9 mouse cellular contexts compared by ENCODE assay signal in genomic region chr7:45102940-45103585, GRCm38 (mm10). TPM values are rescaled to one million over a fixed set of nuclear protein-coding genes. Genes with fewer than 3 reads are reported as not detected.
DNase-seq lines count a peak whose midpoint lies in the region; ATAC-seq and TF ChIP-seq lines count a peak whose summit lies in the region.
"Had no signal": no experiment of that assay in that cellular context is flagged by ENCODE, and none has a peak within 500 bp of the region (broad histone marks: within the 10 kb centered on the region; RNA-seq: fewer than 3 reads in every experiment).

No protein-coding gene starts in this region.

- no peaks in the 10 kb centered on the region for H3K27me3 ChIP-seq in embryonic facial prominence, embryonic 13.5 days
- H3K27me3 ChIP-seq in kidney, adult 2 months (replicated peaks; ENCODE audit: control insufficient read depth, insufficient read depth, low read length): no peaks in the 10 kb centered on the region
- no peaks in the 10 kb centered on the region for H3K27me3 ChIP-seq in lung, postnatal 0 days (replicated peaks; ENCODE audit: insufficient read depth, low read length)
- no peaks in the 10 kb centered on the region for H3K27me3 ChIP-seq in forebrain, embryonic 11.5 days (ENCODE audit: control insufficient read depth, insufficient read depth, low read length)

- H3K4me3 ChIP-seq in embryonic facial prominence, embryonic 13.5 days: peak overlapping the region; percentile 40
- peak overlapping the region; percentile 73 for H3K4me3 ChIP-seq in kidney, adult 2 months (ENCODE audit: insufficient read depth, low read depth, low read length)
- H3K4me3 ChIP-seq in lung, postnatal 0 days (ENCODE audit: low read depth, low read length): peak overlapping the region; percentile 49
- H3K4me3 ChIP-seq in forebrain, embryonic 11.5 days (ENCODE audit: low read depth, low read length): no peak overlapping the region

- no peak for ATAC-seq in embryonic facial prominence, embryonic 13.5 days (ENCODE audit: insufficient number of reproducible peaks, insufficient read depth, low FRiP score, low TSS enrichment, low read depth)
- 0 out of 2 replicates have a peak, but pooled peaks have one; percentile 12 for ATAC-seq in lung, postnatal 0 days
- no peak for ATAC-seq in activated CD4-positive, CD25-positive, alpha-beta regulatory T cell, adult 4 months
- ATAC-seq in forebrain, embryonic 11.5 days (replicated peaks; ENCODE audit: low FRiP score): no peak

- H3K9ac ChIP-seq in embryonic facial prominence, embryonic 13.5 days: peak overlapping the region; percentile 70
- peak overlapping the region; percentile 60 for H3K9ac ChIP-seq in lung, postnatal 0 days (replicated peaks; ENCODE audit: low read depth)
- H3K9ac ChIP-seq in forebrain, embryonic 11.5 days (ENCODE audit: low read length): no peak overlapping the region

- no peak for TF ChIP-seq POLR2A in kidney, adult 2 months (IDR thresholded peaks at IDR 0.05; ENCODE audit: low read depth, low read length)

- peak; percentile 8; the same call in 1 of the 2 replicates for TF ChIP-seq CTCF in kidney, adult 2 months (conservative IDR thresholded peaks at IDR 0.05; ENCODE audit: insufficient read depth, insufficient read length, low read depth, low read length)
- TF ChIP-seq CTCF in lung, postnatal 0 days (IDR thresholded peaks at IDR 0.05): peak; percentile 5; the same call in 1 of the 2 replicates

- H3K9me3 ChIP-seq in embryonic facial prominence, embryonic 13.5 days: no peaks in the 10 kb centered on the region
- no peaks in the 10 kb centered on the region for H3K9me3 ChIP-seq in lung, postnatal 0 days (ENCODE audit: low read length)
- H3K9me3 ChIP-seq in forebrain, embryonic 11.5 days (ENCODE audit: control insufficient read depth, low read length): no peaks in the 10 kb centered on the region

- TF ChIP-seq EP300 in lung, postnatal 0 days (IDR thresholded peaks at IDR 0.05): no peak

- intact Hi-C loops in heart, postnatal 36 days (cut with DNase I): loop anchor here (1.0 to 2.0 kb wide), 3 partner anchors 11 to 22 kb away; partner anchors contain the start of gene Rcn3

- peaks cover 6% of the 10 kb centered on the region for H3K36me3 ChIP-seq in embryonic facial prominence, embryonic 13.5 days
- H3K36me3 ChIP-seq in kidney, adult 2 months (ENCODE audit: control insufficient read depth, insufficient read depth, low read length): no peaks in the 10 kb centered on the region
- no peaks in the 10 kb centered on the region for H3K36me3 ChIP-seq in lung, postnatal 0 days (ENCODE audit: insufficient read depth, low read length)
- H3K36me3 ChIP-seq in forebrain, embryonic 11.5 days (ENCODE audit: control insufficient read depth, insufficient read depth, low read length): no peaks in the 10 kb centered on the region

- peak overlapping the region; percentile 61 for H3K4me2 ChIP-seq in embryonic facial prominence, embryonic 13.5 days
- H3K4me2 ChIP-seq in lung, postnatal 0 days (replicated peaks; ENCODE audit: low read depth, low read length): peak overlapping the region; percentile 69
- no peak overlapping the region for H3K4me2 ChIP-seq in forebrain, embryonic 11.5 days (ENCODE audit: low read depth, low read length, severe bottlenecking)

- WGBS in embryonic facial prominence, embryonic 13.5 days: 49% methylated on average over 9 of the region's 9 CpGs
- WGBS in kidney, adult 2 months: 11% methylated on average over 9 of the region's 9 CpGs
- 45% methylated on average over 9 of the region's 9 CpGs for WGBS in lung, postnatal 0 days
- 85% methylated on average over 9 of the region's 9 CpGs for WGBS in forebrain, embryonic 11.5 days

- peak; percentile 98 for DNase-seq in heart, adult 11 months
- no peak for DNase-seq in heart, postnatal 36 days
- DNase-seq in kidney, adult 2 months: peak; percentile 75
- DNase-seq in lung, postnatal 0 days (ENCODE audit: low spot score): peak; percentile 52
- DNase-seq in forebrain, embryonic 11.5 days (ENCODE audit: low spot score): no peak
- no peak for DNase-seq in urinary bladder, postnatal 25 days (ENCODE audit: low spot score)

- peaks cover 36% of the 10 kb centered on the region for H3K4me1 ChIP-seq in embryonic facial prominence, embryonic 13.5 days
- peaks cover 23% of the 10 kb centered on the region for H3K4me1 ChIP-seq in kidney, adult 2 months (ENCODE audit: control insufficient read depth, insufficient read depth, low read length)
- H3K4me1 ChIP-seq in lung, postnatal 0 days (ENCODE audit: insufficient read depth, low read depth, low read length): peaks cover 4% of the 10 kb centered on the region; the same call in 1 of the 2 replicates
- H3K4me1 ChIP-seq in forebrain, embryonic 11.5 days (replicated peaks; ENCODE audit: control insufficient read depth, insufficient read depth, low read length): no peaks in the 10 kb centered on the region

- H3K27ac ChIP-seq in embryonic facial prominence, embryonic 13.5 days: peak overlapping the region; percentile 94
- peak overlapping the region; percentile 96 for H3K27ac ChIP-seq in kidney, adult 2 months (ENCODE audit: insufficient read depth, low read depth, low read length)
- H3K27ac ChIP-seq in lung, postnatal 0 days (ENCODE audit: low read length): peak overlapping the region; percentile 91
- H3K27ac ChIP-seq in forebrain, embryonic 11.5 days (ENCODE audit: low read depth, low read length): no peak overlapping the region

RNA-seq across cellular contexts. Expression of gene Fcgrt, which starts 0.6 kb away (rescaled TPM):
- 10 to 100 TPM; 77.1 to 84.5 TPM for total RNA-seq in heart, postnatal 36 days (2021)
- 61.6 and 65.1 TPM in 2 replicates for polyA plus RNA-seq in embryonic facial prominence, embryonic 13.5 days (2015; fragmentation: Nextera tagmentation; extraction: Ambion mirVana)
- polyA plus RNA-seq in kidney, adult 2 months (2012; rRNA removed): 240 and 244 TPM in 2 replicates
- polyA plus RNA-seq in lung, postnatal 0 days (2015; fragmentation: Nextera tagmentation; extraction: Ambion mirVana): 138 and 143 TPM in 2 replicates
- 1 to 10 TPM in 1 of 2 experiments, under 1 TPM in 1; 0.78 to 1.1 TPM for polyA plus RNA-seq in activated CD4-positive, CD25-positive, alpha-beta regulatory T cell, adult 4 months (2017; shearing (Covaris generic))
- polyA plus RNA-seq in forebrain, embryonic 11.5 days (2014; fragmentation: Nextera tagmentation; extraction: Ambion mirVana): 7.1 and 7.3 TPM in 2 replicates

RNA-seq across cellular contexts. Expression of gene Rcn3, which starts 11.0 kb away (rescaled TPM):
- 10 to 100 TPM; 26.4 to 28.1 TPM for total RNA-seq in heart, postnatal 36 days (2021)
- 375 and 376 TPM in 2 replicates for polyA plus RNA-seq in embryonic facial prominence, embryonic 13.5 days (2015; fragmentation: Nextera tagmentation; extraction: Ambion mirVana)
- polyA plus RNA-seq in kidney, adult 2 months (2012; rRNA removed): 67.0 and 68.7 TPM in 2 replicates
- polyA plus RNA-seq in lung, postnatal 0 days (2015; fragmentation: Nextera tagmentation; extraction: Ambion mirVana): 158 and 162 TPM in 2 replicates
- polyA plus RNA-seq in activated CD4-positive, CD25-positive, alpha-beta regulatory T cell, adult 4 months (2017; shearing (Covaris generic)): 1 to 10 TPM; 4.7 to 5.4 TPM
- polyA plus RNA-seq in forebrain, embryonic 11.5 days (2014; fragmentation: Nextera tagmentation; extraction: Ambion mirVana): 110 and 118 TPM in 2 replicates

RNA-seq across cellular contexts. Expression of gene Rps11, which starts 21.2 kb away (rescaled TPM):
- total RNA-seq in heart, postnatal 36 days (2021): 100 to 1,000 TPM; 567 to 587 TPM
- polyA plus RNA-seq in embryonic facial prominence, embryonic 13.5 days (2015; fragmentation: Nextera tagmentation; extraction: Ambion mirVana): 1,651 and 1,760 TPM in 2 replicates
- 176 and 310 TPM in 2 replicates for polyA plus RNA-seq in kidney, adult 2 months (2012; rRNA removed)
- 972 and 1,016 TPM in 2 replicates for polyA plus RNA-seq in lung, postnatal 0 days (2015; fragmentation: Nextera tagmentation; extraction: Ambion mirVana)
- polyA plus RNA-seq in activated CD4-positive, CD25-positive, alpha-beta regulatory T cell, adult 4 months (2017; shearing (Covaris generic)): 1,000 to 10,000 TPM; 4,562 to 5,652 TPM
- 1,418 and 1,481 TPM in 2 replicates for polyA plus RNA-seq in forebrain, embryonic 11.5 days (2014; fragmentation: Nextera tagmentation; extraction: Ambion mirVana)

RNA-seq across cellular contexts. Expression of gene Rpl13a, which starts 25.5 kb away (rescaled TPM):
- 100 to 1,000 TPM; 580 to 665 TPM for total RNA-seq in heart, postnatal 36 days (2021)
- 1,453 and 1,588 TPM in 2 replicates for polyA plus RNA-seq in embryonic facial prominence, embryonic 13.5 days (2015; fragmentation: Nextera tagmentation; extraction: Ambion mirVana)
- 1,329 and 1,360 TPM in 2 replicates for polyA plus RNA-seq in kidney, adult 2 months (2012; rRNA removed)
- polyA plus RNA-seq in lung, postnatal 0 days (2015; fragmentation: Nextera tagmentation; extraction: Ambion mirVana): 1,107 and 1,148 TPM in 2 replicates
- 1,000 to 10,000 TPM; 7,090 to 8,122 TPM for polyA plus RNA-seq in activated CD4-positive, CD25-positive, alpha-beta regulatory T cell, adult 4 months (2017; shearing (Covaris generic))
- 1,136 and 1,164 TPM in 2 replicates for polyA plus RNA-seq in forebrain, embryonic 11.5 days (2014; fragmentation: Nextera tagmentation; extraction: Ambion mirVana)

RNA-seq across cellular contexts. Expression of gene Gm45713, which starts 33.0 kb away (rescaled TPM):
- not detected for total RNA-seq in heart, postnatal 36 days (2021)
- 0.20 TPM in 1 of 2 replicates, not detected in the other for polyA plus RNA-seq in embryonic facial prominence, embryonic 13.5 days (2015; fragmentation: Nextera tagmentation; extraction: Ambion mirVana)
- 5.6 TPM in 2 replicates for polyA plus RNA-seq in kidney, adult 2 months (2012; rRNA removed)
- polyA plus RNA-seq in lung, postnatal 0 days (2015; fragmentation: Nextera tagmentation; extraction: Ambion mirVana): 0.62 and 0.96 TPM in 2 replicates
- not detected for polyA plus RNA-seq in activated CD4-positive, CD25-positive, alpha-beta regulatory T cell, adult 4 months (2017; shearing (Covaris generic))
- 0.45 and 0.55 TPM in 2 replicates for polyA plus RNA-seq in forebrain, embryonic 11.5 days (2014; fragmentation: Nextera tagmentation; extraction: Ambion mirVana)
- total RNA-seq: gastrocnemius, postnatal 36 days had no signal

Comparison
In these comparisons a context has a peak if more than half of its experiments do, and no peak if none do; other contexts are left out.
1. DNase-seq: peak in heart, adult 11 months (single experiment), kidney, adult 2 months (single experiment) and lung, postnatal 0 days (single experiment); none in heart, postnatal 36 days (0 of 2), forebrain, embryonic 11.5 days (single experiment) and urinary bladder, postnatal 25 days (single experiment).
2. RNA of gene Rcn3, which starts 11.0 kb away (polyA plus RNA-seq): 375 to 376 TPM in embryonic facial prominence, embryonic 13.5 days, 158 to 162 TPM in lung, postnatal 0 days, 110 to 118 TPM in forebrain, embryonic 11.5 days and 67.0 to 68.7 TPM in kidney, adult 2 months; 4.7 to 5.4 TPM in activated CD4-positive, CD25-positive, alpha-beta regulatory T cell, adult 4 months; every median in the first group is over 10 times any median in the second.